Mouse (Mus musculus) monocyte, adult 2 months (primary cell): ENCODE data around the gene Pramel6.
"Not testable (repeated sequence)": the region's sequence is repeated elsewhere in the genome, so short reads cannot be mapped to it uniquely, and the experiment has no call there.

Experiments
- DNase-seq, 2 experiments: peaks; one replicate each; pipeline ENCODE4 v3.0.0; 2022; ENCODE audit warnings: low spot score in 2 of 2, low read depth in 1 of 2

The Pramel6 gene

GRCm38 (mm10) chr2:87506265-87506664 is at the start of gene Pramel6:
Gene Pramel6, plus strand, starts transcription at chr2:87506565.
- DNase-seq = no peak

GRCm38 (mm10) chr2:87461769-87462168 is 44.6 kb upstream of the Pramel6 start:
- DNase-seq = no peak

- no peak for DNase-seq
Measured at GRCm38 (mm10) chr2:87480207-87480606, 26.2 kb upstream of the Pramel6 start.

GRCm38 (mm10) chr2:87481158-87481557 is 25.2 kb upstream of the Pramel6 start:
- DNase-seq = no peak

GRCm38 (mm10) chr2:87482276-87482675 is 24.1 kb upstream of the Pramel6 start:
- DNase-seq = no peak

- not testable (repeated sequence) for DNase-seq
Measured at GRCm38 (mm10) chr2:87496993-87497392, 9.4 kb upstream of the Pramel6 start, which contains the start of gene Pramel7. Gene Pramel7, minus strand, starts transcription at chr2:87497093.

- DNase-seq = no peak
Measured at GRCm38 (mm10) chr2:87515046-87515445, 8.7 kb downstream of the Pramel6 start.

- DNase-seq = no peak
Measured at GRCm38 (mm10) chr2:87515457-87516060, 9.2 kb downstream of the Pramel6 start.

GRCm38 (mm10) chr2:87516581-87516980 is 10.2 kb downstream of the Pramel6 start:
- no peak for DNase-seq

- DNase-seq = no peak
Measured at GRCm38 (mm10) chr2:87520651-87521050, 14.3 kb downstream of the Pramel6 start.

GRCm38 (mm10) chr2:87525899-87526616 is 19.7 kb downstream of the Pramel6 start:
- DNase-seq = not testable (repeated sequence)

- no peak for DNase-seq
Measured at GRCm38 (mm10) chr2:87531496-87531895, 25.1 kb downstream of the Pramel6 start, which contains the start of gene Olfr153. Gene Olfr153, plus strand, starts transcription at chr2:87531796.

GRCm38 (mm10) chr2:87534826-87535225 is 28.5 kb downstream of the Pramel6 start:
- no peak for DNase-seq

- no peak for DNase-seq
Measured at GRCm38 (mm10) chr2:87545442-87545841, 39.1 kb downstream of the Pramel6 start, which contains the start of gene Olfr1128. Gene Olfr1128, minus strand, starts transcription at chr2:87545542.
